Mouse (Mus musculus): ENCODE data around the gene Ly86. TPM values are rescaled to one million over a fixed set of nuclear protein-coding genes. Genes with fewer than 3 reads are reported as not detected.

The Ly86 gene
- polyA plus RNA-seq, 1 experiment from 2014 or later = 3.1 TPM

DNA sequence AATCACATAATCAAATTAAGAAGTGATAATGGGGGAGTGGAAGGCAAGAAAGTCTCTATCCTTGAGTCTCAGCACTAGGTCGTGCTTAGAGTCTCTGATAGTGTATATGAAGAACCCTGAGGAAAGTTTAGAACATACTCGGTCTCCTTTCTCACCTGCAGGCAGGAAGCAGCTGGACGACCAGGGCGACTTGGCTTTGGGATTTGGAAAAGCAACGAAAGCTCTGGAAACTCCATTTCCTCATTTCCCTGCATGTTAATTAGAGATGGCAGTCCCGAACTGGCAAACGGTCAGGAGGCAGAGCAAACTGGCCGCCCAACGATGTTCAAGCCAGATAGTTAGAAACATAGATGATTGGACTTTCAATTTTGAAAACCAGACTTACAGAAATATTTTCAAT lies 89.8 kb downstream of the Ly86 start:
- peak; percentile 29 for DNase-seq (ENCODE audit: low spot score)
- H3K9ac ChIP-seq (ENCODE audit: low read length) = no peak overlapping the region; the same call in 1 of the 2 replicates
- 0 out of 2 replicates have a peak, but pooled peaks cover 4% of the 10 kb centered on the region for H3K4me1 ChIP-seq (ENCODE audit: control insufficient read depth, insufficient read depth, low read length)
- no peaks in the 10 kb centered on the region for H3K9me3 ChIP-seq (ENCODE audit: control insufficient read depth, low read length)
- H3K36me3 ChIP-seq (ENCODE audit: control insufficient read depth, insufficient read depth, low read length) = no peaks in the 10 kb centered on the region
- ATAC-seq (ENCODE audit: insufficient number of reproducible peaks, low FRiP score, low TSS enrichment, low read depth) = no peak
- H3K27me3 ChIP-seq (ENCODE audit: control insufficient read depth, insufficient read depth, low read length) = peaks cover 9% of the 10 kb centered on the region
- 8% methylated on average over 9 of the region's 9 CpGs for WGBS
- H3K27ac ChIP-seq (replicated peaks; ENCODE audit: low read depth, low read length) = no peak overlapping the region
- peak overlapping the region; percentile 34 for H3K4me3 ChIP-seq (ENCODE audit: low read depth, low read length)
- peak overlapping the region; percentile 71 for H3K4me2 ChIP-seq (ENCODE audit: low read depth, severe bottlenecking)

DNA sequence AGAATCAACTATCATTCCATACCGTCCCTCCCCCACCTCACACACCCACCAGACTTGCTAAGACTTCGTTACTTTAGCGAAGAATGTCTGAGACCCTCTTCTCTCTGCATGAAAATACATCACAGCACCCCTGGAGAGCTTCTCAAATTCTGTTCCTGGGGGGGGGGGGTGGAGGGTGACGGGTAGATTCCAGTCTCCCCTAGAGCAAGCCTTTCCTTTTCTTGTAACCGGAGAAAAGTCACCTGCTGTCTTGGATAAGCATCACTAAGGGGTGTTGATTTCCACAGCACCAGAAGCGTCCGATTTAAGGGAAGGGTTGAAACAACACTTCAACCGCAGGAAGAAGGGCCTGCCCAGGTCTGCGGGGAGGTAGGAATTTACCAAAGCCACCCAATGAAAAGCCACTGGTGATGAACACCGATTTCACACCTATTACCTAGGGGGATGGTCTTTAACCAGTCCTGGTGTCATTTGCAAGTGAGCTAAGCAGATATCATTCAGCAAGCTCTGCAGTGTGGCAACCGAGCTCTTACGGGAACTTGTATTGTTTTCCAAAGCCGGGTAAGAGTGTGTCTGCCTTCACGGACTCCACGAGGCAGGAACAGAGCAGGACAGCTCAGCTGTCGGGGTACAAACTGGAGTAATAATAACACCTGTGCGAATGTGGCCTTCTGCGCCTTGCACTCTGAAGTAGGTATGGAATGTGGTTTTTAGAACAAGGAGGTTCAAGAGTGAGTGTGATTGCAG lies 91.4 kb downstream of the Ly86 start:
- H3K27me3 ChIP-seq (ENCODE audit: control insufficient read depth, insufficient read depth, low read length) = peaks cover 9% of the 10 kb centered on the region
- H3K36me3 ChIP-seq (ENCODE audit: control insufficient read depth, insufficient read depth, low read length) = no peaks in the 10 kb centered on the region
- H3K4me2 ChIP-seq (ENCODE audit: low read depth, severe bottlenecking) = no peak overlapping the region
- H3K4me1 ChIP-seq (ENCODE audit: control insufficient read depth, insufficient read depth, low read length) = 0 out of 2 replicates have a peak, but pooled peaks cover 2% of the 10 kb centered on the region
- no peak overlapping the region for H3K4me3 ChIP-seq (ENCODE audit: low read depth, low read length)
- H3K9ac ChIP-seq (ENCODE audit: low read length) = no peak overlapping the region
- H3K27ac ChIP-seq (replicated peaks; ENCODE audit: low read depth, low read length) = no peak overlapping the region
- H3K9me3 ChIP-seq (ENCODE audit: control insufficient read depth, low read length) = no peaks in the 10 kb centered on the region
- DNase-seq (ENCODE audit: low spot score) = no peak
- 8% methylated on average over 18 of the region's 18 CpGs for WGBS
- no peak for ATAC-seq (ENCODE audit: insufficient number of reproducible peaks, low FRiP score, low TSS enrichment, low read depth)

DNA sequence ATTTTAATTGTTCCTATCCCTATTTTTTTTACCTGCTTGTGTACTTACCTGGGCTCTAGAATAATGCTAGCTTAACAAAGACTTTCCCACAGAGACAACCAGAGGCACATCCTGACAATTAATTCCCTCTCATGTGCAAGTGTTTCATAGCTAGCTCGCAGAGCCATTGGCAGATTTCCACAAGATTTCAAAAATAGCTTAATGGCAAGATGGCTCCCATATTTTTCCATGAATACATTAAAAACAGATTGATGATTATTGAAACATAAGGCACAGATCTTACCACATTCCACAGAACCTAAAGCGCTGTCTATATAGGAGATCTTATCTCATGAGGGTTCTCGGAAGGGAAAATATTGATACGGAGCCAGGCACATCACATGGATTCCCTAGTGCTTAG lies 93.8 kb downstream of the Ly86 start:
- H3K9ac ChIP-seq (ENCODE audit: low read length) = no peak overlapping the region
- ATAC-seq (ENCODE audit: insufficient number of reproducible peaks, low FRiP score, low TSS enrichment, low read depth) = no peak
- no peak overlapping the region for H3K4me2 ChIP-seq (ENCODE audit: low read depth, severe bottlenecking)
- H3K27ac ChIP-seq (replicated peaks; ENCODE audit: low read depth, low read length) = no peak overlapping the region
- no peak for DNase-seq (ENCODE audit: low spot score)
- 0 out of 2 replicates have a peak, but pooled peaks cover 2% of the 10 kb centered on the region for H3K4me1 ChIP-seq (ENCODE audit: control insufficient read depth, insufficient read depth, low read length)
- H3K4me3 ChIP-seq (ENCODE audit: low read depth, low read length) = no peak overlapping the region
- H3K36me3 ChIP-seq (ENCODE audit: control insufficient read depth, insufficient read depth, low read length) = no peaks in the 10 kb centered on the region
- H3K9me3 ChIP-seq (ENCODE audit: control insufficient read depth, low read length) = no peaks in the 10 kb centered on the region
- WGBS = 92% methylated on average over 4 of the region's 4 CpGs
- peaks cover 9% of the 10 kb centered on the region for H3K27me3 ChIP-seq (ENCODE audit: control insufficient read depth, insufficient read depth, low read length)

DNA sequence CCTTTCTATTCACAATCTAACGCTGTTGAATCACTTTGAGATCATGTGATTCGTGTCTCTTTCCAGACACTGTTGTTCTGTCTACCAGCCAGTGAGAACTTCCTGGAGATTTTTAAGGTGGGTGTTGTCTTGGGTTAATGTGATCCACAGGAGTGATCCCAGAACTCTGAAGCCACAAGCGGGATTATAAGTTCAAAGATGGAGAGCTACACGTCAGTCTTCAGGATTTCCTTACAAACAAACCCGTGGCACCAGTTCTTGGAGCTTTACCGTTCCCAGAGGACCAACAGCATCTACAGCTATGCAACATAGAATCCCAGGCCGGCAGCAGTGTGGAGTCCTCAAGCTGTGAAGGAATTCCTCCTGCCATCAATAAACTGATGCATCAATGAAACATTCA lies 94.5 kb downstream of the Ly86 start:
- Histone ChIP-seq H3K4me3 (ENCODE audit: low read depth, low read length) (no peak overlapping the region), H3K9ac (ENCODE audit: low read length) (no peak overlapping the region), H3K27ac (replicated peaks; ENCODE audit: low read depth, low read length) (no peak overlapping the region), H3K27me3 (ENCODE audit: control insufficient read depth, insufficient read depth, low read length) (peaks cover 9% of the 10 kb centered on the region), H3K36me3 (ENCODE audit: control insufficient read depth, insufficient read depth, low read length) (no peaks in the 10 kb centered on the region), H3K4me1 (ENCODE audit: control insufficient read depth, insufficient read depth, low read length) (0 out of 2 replicates have a peak, but pooled peaks cover 2% of the 10 kb centered on the region), H3K4me2 (ENCODE audit: low read depth, severe bottlenecking) (no peak overlapping the region), H3K9me3 (ENCODE audit: control insufficient read depth, low read length) (no peaks in the 10 kb centered on the region)
- 75% methylated on average over 7 of the region's 7 CpGs for WGBS
- no peak for DNase-seq (ENCODE audit: low spot score)
- ATAC-seq (ENCODE audit: insufficient number of reproducible peaks, low FRiP score, low TSS enrichment, low read depth) = no peak

DNA sequence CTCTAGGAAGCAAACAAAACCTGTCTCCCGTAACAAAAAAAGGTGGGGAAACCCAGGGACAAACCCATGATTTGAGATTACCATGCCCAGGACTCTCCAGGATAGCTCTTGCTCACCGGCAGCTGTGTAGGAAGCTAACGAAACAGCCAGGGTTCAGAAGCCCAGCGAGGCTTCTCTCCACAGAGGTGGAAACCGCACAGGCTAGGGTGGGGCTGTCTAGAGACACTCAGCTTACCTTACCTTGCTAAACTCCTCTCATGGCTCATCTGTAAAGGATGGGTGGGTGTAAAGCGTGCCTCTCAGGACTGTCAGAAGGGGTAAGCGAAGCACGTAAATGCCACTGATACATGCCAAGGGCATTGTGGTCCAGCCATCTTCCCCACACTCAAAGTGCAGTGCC lies 94.9 kb downstream of the Ly86 start:
- H3K9ac ChIP-seq (ENCODE audit: low read length) = no peak overlapping the region
- H3K4me2 ChIP-seq (ENCODE audit: low read depth, severe bottlenecking) = no peak overlapping the region
- DNase-seq (ENCODE audit: low spot score) (no peak), ATAC-seq (ENCODE audit: insufficient number of reproducible peaks, low FRiP score, low TSS enrichment, low read depth) (no peak)
- no peak overlapping the region for H3K27ac ChIP-seq (replicated peaks; ENCODE audit: low read depth, low read length)
- H3K4me3 ChIP-seq (ENCODE audit: low read depth, low read length) = no peak overlapping the region
- H3K9me3 ChIP-seq (ENCODE audit: control insufficient read depth, low read length) = no peaks in the 10 kb centered on the region
- no peaks in the 10 kb centered on the region for H3K4me1 ChIP-seq (ENCODE audit: control insufficient read depth, insufficient read depth, low read length)
- no peaks in the 10 kb centered on the region for H3K36me3 ChIP-seq (ENCODE audit: control insufficient read depth, insufficient read depth, low read length)
- peaks cover 9% of the 10 kb centered on the region for H3K27me3 ChIP-seq (ENCODE audit: control insufficient read depth, insufficient read depth, low read length)
- 76% methylated on average over 8 of the region's 8 CpGs for WGBS

DNA sequence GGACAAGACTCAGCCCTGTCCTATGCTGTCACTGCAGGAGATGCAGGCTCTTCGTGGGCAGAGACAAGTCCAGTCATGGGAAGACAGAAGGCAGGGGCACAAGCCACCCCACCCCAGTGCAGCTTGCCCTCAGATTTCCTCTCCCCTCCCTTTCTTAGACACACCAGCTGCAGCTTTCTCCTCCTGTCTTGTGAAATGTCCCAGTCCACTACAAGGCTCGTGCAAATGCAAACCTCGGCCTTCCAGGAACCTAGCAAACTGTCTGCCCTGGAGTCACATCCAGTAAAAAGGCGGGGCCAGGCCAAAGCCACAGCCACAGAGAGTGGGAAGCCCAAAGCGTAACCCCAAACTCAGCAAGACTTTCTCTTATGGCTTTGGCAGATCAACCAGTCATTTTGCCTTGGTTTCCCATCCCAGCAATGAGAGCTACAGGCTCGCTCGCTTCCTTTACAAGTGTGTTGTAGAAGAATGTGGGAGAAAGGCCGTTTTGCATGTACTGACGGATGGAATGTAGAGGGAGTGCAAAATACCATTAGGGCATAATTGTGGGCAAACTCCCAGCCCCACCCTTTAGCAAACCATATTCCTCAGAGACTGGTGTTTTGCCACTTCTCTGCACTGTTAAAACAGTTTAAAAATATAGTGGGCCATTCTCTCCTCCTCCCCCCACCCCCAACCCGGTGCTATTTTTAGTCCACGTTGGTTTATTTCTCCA lies 95.7 kb downstream of the Ly86 start:
- H3K27ac ChIP-seq (replicated peaks; ENCODE audit: low read depth, low read length) = no peak overlapping the region
- DNase-seq (ENCODE audit: low spot score) = no peak
- no peak overlapping the region for H3K9ac ChIP-seq (ENCODE audit: low read length)
- peaks cover 7% of the 10 kb centered on the region for H3K27me3 ChIP-seq (ENCODE audit: control insufficient read depth, insufficient read depth, low read length)
- no peaks in the 10 kb centered on the region for H3K36me3 ChIP-seq (ENCODE audit: control insufficient read depth, insufficient read depth, low read length)
- no peak for ATAC-seq (ENCODE audit: insufficient number of reproducible peaks, low FRiP score, low TSS enrichment, low read depth)
- 58% methylated on average over 11 of the region's 11 CpGs for WGBS
- H3K4me3 ChIP-seq (ENCODE audit: low read depth, low read length) = no peak overlapping the region
- H3K4me1 ChIP-seq (ENCODE audit: control insufficient read depth, insufficient read depth, low read length) = no peaks in the 10 kb centered on the region
- H3K4me2 ChIP-seq (ENCODE audit: low read depth, severe bottlenecking) = no peak overlapping the region
- H3K9me3 ChIP-seq (ENCODE audit: control insufficient read depth, low read length) = no peaks in the 10 kb centered on the region

DNA sequence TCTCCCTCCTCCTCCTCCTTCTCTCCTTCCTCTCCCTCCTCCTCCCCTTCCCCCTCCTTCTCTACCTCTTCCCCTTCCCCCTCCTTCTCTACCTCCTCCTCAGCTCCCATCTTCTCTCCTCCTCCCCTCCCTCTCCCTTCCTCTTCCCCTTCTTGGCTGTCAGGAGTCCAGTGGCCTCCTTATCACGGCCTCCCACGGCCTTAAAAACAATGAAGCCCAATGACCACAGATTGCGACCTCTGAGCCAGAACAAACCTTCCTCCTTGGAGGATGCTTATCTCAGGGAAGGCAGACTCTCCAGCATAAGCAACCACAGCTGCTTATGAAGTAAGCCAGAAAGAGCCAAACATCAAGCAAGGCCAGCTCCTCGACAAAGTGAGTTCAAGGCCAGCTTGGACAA lies 97.0 kb downstream of the Ly86 start:
- no peak overlapping the region for H3K27ac ChIP-seq (replicated peaks; ENCODE audit: low read depth, low read length)
- H3K9ac ChIP-seq (ENCODE audit: low read length) = no peak overlapping the region
- H3K4me1 ChIP-seq (ENCODE audit: control insufficient read depth, insufficient read depth, low read length) = no peaks in the 10 kb centered on the region
- no peaks in the 10 kb centered on the region for H3K36me3 ChIP-seq (ENCODE audit: control insufficient read depth, insufficient read depth, low read length)
- WGBS = 27% methylated on average over 4 of the region's 4 CpGs
- DNase-seq (ENCODE audit: low spot score) (no peak), ATAC-seq (ENCODE audit: insufficient number of reproducible peaks, low FRiP score, low TSS enrichment, low read depth) (no peak)
- H3K27me3 ChIP-seq (ENCODE audit: control insufficient read depth, insufficient read depth, low read length) = no peaks in the 10 kb centered on the region; the same call in 1 of the 2 replicates
- H3K4me2 ChIP-seq (ENCODE audit: low read depth, severe bottlenecking) = no peak overlapping the region
- H3K4me3 ChIP-seq (ENCODE audit: low read depth, low read length) = no peak overlapping the region
- H3K9me3 ChIP-seq (ENCODE audit: control insufficient read depth, low read length) = no peaks in the 10 kb centered on the region

DNA sequence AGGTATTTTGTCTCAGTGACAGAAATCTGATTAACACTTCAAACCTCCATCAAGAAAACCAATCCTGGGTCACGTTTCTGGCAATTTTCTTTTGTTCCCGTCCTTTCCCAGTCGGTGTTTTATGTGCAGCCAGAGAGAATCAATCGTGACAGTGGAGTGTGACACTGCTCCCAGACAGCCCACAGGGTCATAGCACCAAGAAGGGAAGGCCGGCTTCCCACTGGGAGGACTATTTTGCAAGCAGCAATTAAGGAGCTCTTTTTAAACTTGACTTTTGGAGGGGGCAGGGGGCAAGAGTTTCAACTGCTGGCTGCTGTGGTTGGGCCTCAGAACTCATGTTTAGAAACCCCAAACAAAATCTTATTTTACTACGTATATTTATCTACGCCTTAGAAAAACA lies 97.5 kb downstream of the Ly86 start:
- Histone ChIP-seq H3K27me3 (ENCODE audit: control insufficient read depth, insufficient read depth, low read length) (no peaks in the 10 kb centered on the region), H3K4me2 (ENCODE audit: low read depth, severe bottlenecking) (no peak overlapping the region), H3K4me3 (ENCODE audit: low read depth, low read length) (no peak overlapping the region), H3K9ac (ENCODE audit: low read length) (no peak overlapping the region), H3K36me3 (ENCODE audit: control insufficient read depth, insufficient read depth, low read length) (no peaks in the 10 kb centered on the region), H3K9me3 (ENCODE audit: control insufficient read depth, low read length) (no peaks in the 10 kb centered on the region), H3K4me1 (ENCODE audit: control insufficient read depth, insufficient read depth, low read length) (no peaks in the 10 kb centered on the region), H3K27ac (replicated peaks; ENCODE audit: low read depth, low read length) (no peak overlapping the region)
- WGBS = 26% methylated on average over 7 of the region's 7 CpGs
- no peak for ATAC-seq (ENCODE audit: insufficient number of reproducible peaks, low FRiP score, low TSS enrichment, low read depth)
- DNase-seq (ENCODE audit: low spot score) = no peak
